ENCODE assay signal across 8 mouse cellular contexts in the genomic region with DNA sequence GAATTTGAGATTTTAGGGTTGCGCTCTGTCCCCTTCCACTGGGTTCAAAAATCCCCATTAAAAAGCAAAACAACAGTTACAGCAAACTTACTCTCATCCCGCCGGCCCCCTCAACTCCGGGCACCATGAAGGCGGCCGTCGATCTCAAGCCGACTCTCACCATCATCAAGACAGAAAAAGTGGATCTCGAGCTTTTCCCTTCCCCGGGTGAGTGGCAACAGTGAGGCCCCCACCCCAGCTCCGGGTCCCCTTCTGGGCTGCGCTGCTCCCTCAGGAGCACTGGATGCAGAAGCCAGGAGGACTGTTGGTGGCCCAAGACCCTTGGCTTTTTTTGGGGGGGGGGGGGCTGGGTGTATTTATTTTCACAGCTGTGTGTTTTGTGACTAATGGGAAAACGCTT.
A peak's percentile ranks its signal among the peaks of the same experiment; 100 is the strongest.
DNase-seq lines count a peak whose midpoint lies in the region; ATAC-seq and TF ChIP-seq lines count a peak whose summit lies in the region.

No protein-coding gene starts in this region.

- H3K4me1 ChIP-seq in cerebellum, adult 2 months (ENCODE audit: control insufficient read depth, insufficient read depth, low read length) = no peaks in the 10 kb centered on the region
- H3K4me1 ChIP-seq in neural tube, embryonic 11.5 days (ENCODE audit: control insufficient read depth, insufficient read depth, low read length) = no peaks in the 10 kb centered on the region
- peaks cover 16% of the 10 kb centered on the region for H3K4me1 ChIP-seq in limb, embryonic 15.5 days
- H3K4me1 ChIP-seq in stomach, embryonic 16.5 days (ENCODE audit: control insufficient read depth, insufficient read depth, low read length) = peaks cover 15% of the 10 kb centered on the region; the same call in 1 of the 2 replicates

- DNase-seq in cerebellum, adult 2 months = no peak
- no peak for DNase-seq in cerebellum, postnatal 14 days
- DNase-seq in neural tube, embryonic 11.5 days (ENCODE audit: low spot score) = no peak
- DNase-seq in neural tube, embryonic 10.5 days (ENCODE audit: extremely low spot score, low spot score) = no peak
- no peak for DNase-seq in spleen, adult 18-20 months
- no peak for DNase-seq in thymus, postnatal 14 days

- H3K27me3 ChIP-seq in cerebellum, adult 2 months (ENCODE audit: control insufficient read depth, insufficient read depth, low read length) = no peaks in the 10 kb centered on the region; the same call in 1 of the 2 replicates
- H3K27me3 ChIP-seq in neural tube, embryonic 11.5 days (ENCODE audit: control insufficient read depth, insufficient read depth, low read length) = peaks cover 28% of the 10 kb centered on the region
- H3K27me3 ChIP-seq in limb, embryonic 15.5 days = no peaks in the 10 kb centered on the region
- H3K27me3 ChIP-seq in stomach, embryonic 16.5 days (ENCODE audit: control insufficient read depth, insufficient read depth, low read length) = no peaks in the 10 kb centered on the region; the same call in 1 of the 2 replicates

- no peak for TF ChIP-seq CTCF in cerebellum, adult 2 months (IDR thresholded peaks at IDR 0.05; ENCODE audit: borderline replicate concordance, insufficient read depth, low read depth, low read length)

- no peak overlapping the region for H3K27ac ChIP-seq in cerebellum, adult 2 months (ENCODE audit: insufficient read depth, low read length)
- H3K27ac ChIP-seq in neural tube, embryonic 11.5 days (ENCODE audit: low read depth, low read length) = no peak overlapping the region
- H3K27ac ChIP-seq in limb, embryonic 15.5 days = peak overlapping the region; percentile 92
- peak overlapping the region; percentile 82 for H3K27ac ChIP-seq in stomach, embryonic 16.5 days (ENCODE audit: low read length)

- no peaks in the 10 kb centered on the region for H3K36me3 ChIP-seq in neural tube, embryonic 11.5 days (ENCODE audit: control insufficient read depth, insufficient read depth, low read length)
- no peaks in the 10 kb centered on the region for H3K36me3 ChIP-seq in limb, embryonic 15.5 days
- no peaks in the 10 kb centered on the region for H3K36me3 ChIP-seq in stomach, embryonic 16.5 days (ENCODE audit: control insufficient read depth, insufficient read depth, low read length)

- H3K9me3 ChIP-seq in neural tube, embryonic 11.5 days (ENCODE audit: control insufficient read depth, low read length) = no peaks in the 10 kb centered on the region
- H3K9me3 ChIP-seq in limb, embryonic 15.5 days = no peaks in the 10 kb centered on the region
- no peaks in the 10 kb centered on the region for H3K9me3 ChIP-seq in stomach, embryonic 16.5 days (replicated peaks; ENCODE audit: control insufficient read depth, low read length)

- H3K4me3 ChIP-seq in cerebellum, adult 2 months (replicated peaks; ENCODE audit: insufficient read depth, low read depth, low read length) = peak overlapping the region; percentile 78
- peak overlapping the region; percentile 50 for H3K4me3 ChIP-seq in neural tube, embryonic 11.5 days (ENCODE audit: low read depth, low read length)
- H3K4me3 ChIP-seq in limb, embryonic 15.5 days = peak overlapping the region; percentile 74
- H3K4me3 ChIP-seq in stomach, embryonic 16.5 days (replicated peaks; ENCODE audit: low read length) = peak overlapping the region; percentile 60

- no peak for TF ChIP-seq POLR2A in cerebellum, adult 2 months (IDR thresholded peaks at IDR 0.05; ENCODE audit: borderline replicate concordance, insufficient read depth, low read length)

- peak; percentile 49; the same call in 1 of the 2 replicates for ATAC-seq in neural tube, embryonic 11.5 days (ENCODE audit: insufficient read depth, low FRiP score, low TSS enrichment)
- no peak for ATAC-seq in limb, embryonic 15.5 days (ENCODE audit: insufficient number of reproducible peaks, low FRiP score, low TSS enrichment, low read depth)
- ATAC-seq in stomach, embryonic 16.5 days (ENCODE audit: insufficient read depth, low FRiP score) = peak; percentile 27

- H3K4me2 ChIP-seq in neural tube, embryonic 11.5 days (ENCODE audit: low read depth) = peak overlapping the region; percentile 73
- H3K4me2 ChIP-seq in limb, embryonic 15.5 days = peak overlapping the region; percentile 81
- peak overlapping the region; percentile 78 for H3K4me2 ChIP-seq in stomach, embryonic 16.5 days (ENCODE audit: low read depth, low read length)

- 2% methylated on average over 13 of the region's 13 CpGs for WGBS in cerebellum, adult 2 months
- under 1% methylated on average over 13 of the region's 13 CpGs for WGBS in neural tube, embryonic 11.5 days
- under 1% methylated on average over 13 of the region's 13 CpGs for WGBS in limb, embryonic 15.5 days
- WGBS in stomach, embryonic 16.5 days = 2% methylated on average over 13 of the region's 13 CpGs

- H3K9ac ChIP-seq in neural tube, embryonic 11.5 days (ENCODE audit: low read length) = peak overlapping the region; percentile 40
- peak overlapping the region; percentile 79 for H3K9ac ChIP-seq in limb, embryonic 15.5 days
- H3K9ac ChIP-seq in stomach, embryonic 16.5 days (ENCODE audit: low read length) = peak overlapping the region; percentile 76

Comparison
In these comparisons a context has a peak if more than half of its experiments do, and no peak if none do; other contexts are left out.
1. H3K27ac ChIP-seq: peak in limb, embryonic 15.5 days (single experiment) and stomach, embryonic 16.5 days (single experiment); none in cerebellum, adult 2 months (single experiment) and neural tube, embryonic 11.5 days (single experiment).
2. Peak in every context shown above with its lines, with median percentiles within 50 percentile points of each other: H3K4me3 ChIP-seq, H3K4me2 ChIP-seq and H3K9ac ChIP-seq.